Mouse (Mus musculus): Measurements from ENCODE around the gene Smoc1.

Smoc1 gene

GRCm38 (mm10) chr12:81173893-81174292, 147.3 kb downstream of the Smoc1 start:
- no peak for DNase-seq

DNA sequence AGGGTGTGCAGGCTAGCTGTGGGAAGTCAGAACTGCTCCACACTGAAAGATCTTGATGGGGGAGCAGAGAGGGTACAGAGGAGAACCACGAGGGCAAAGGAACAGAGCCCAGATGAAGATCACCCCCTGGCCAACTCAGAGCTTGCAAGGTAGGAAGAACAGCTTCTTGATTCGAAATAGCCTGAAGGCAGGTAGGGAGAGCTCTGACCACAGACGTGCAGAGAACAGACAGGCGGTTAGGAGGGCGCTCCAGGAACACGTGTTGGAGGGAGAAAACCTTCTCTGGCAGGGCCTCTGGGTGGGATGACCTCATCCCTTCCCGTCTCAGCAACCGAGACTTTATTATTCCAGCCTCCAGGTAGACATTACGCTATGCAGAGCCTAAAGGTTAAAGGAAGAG, 148.6 kb downstream of the Smoc1 start:
- DNase-seq = no peak

- DNase-seq = peak; percentile 57
Measured at GRCm38 (mm10) chr12:81182073-81182472, 155.5 kb downstream of the Smoc1 start.

DNA sequence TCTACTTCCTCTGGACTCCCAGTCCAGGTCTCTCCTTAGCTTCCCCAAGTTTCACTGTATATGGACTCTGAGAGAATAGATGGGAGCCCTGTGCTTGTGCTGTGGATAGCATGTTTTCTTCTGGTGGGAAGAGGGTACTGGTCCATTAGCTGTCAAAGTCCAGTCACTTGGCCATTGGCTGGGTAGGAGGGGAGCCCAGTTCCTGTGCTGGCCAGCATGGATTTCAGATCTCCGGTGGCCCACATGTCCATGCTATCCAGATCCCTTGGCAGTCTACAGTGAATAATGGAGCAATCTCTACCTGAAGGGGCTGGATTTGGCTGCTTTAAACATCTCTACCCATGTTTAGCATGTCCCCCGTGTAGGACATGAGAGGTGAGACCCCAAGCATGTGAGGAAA, 158.4 kb downstream of the Smoc1 start:
- no peak for DNase-seq

- DNase-seq = no peak
Measured at GRCm38 (mm10) chr12:81186081-81186480, 159.5 kb downstream of the Smoc1 start.

DNA sequence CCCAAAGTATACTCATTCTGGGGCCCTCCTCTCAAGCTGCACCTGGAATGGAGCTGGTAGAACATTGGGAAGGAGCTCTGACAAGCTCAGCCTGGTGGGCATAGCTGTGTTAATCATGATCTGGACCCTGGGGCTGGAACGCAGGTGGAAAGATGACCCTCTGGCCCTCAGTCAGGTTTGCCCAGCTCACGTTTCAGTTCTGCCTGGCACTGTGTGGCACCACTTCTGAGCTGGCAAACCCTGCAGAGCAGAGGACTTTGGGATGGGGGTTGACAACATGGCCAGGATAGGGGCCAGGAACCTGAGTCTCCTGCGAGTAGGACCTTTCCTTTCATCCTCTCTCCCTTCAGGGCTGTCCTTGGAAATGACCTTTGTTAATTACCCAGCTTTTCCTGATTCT, 160.1 kb downstream of the Smoc1 start:
- no peak for DNase-seq

DNA sequence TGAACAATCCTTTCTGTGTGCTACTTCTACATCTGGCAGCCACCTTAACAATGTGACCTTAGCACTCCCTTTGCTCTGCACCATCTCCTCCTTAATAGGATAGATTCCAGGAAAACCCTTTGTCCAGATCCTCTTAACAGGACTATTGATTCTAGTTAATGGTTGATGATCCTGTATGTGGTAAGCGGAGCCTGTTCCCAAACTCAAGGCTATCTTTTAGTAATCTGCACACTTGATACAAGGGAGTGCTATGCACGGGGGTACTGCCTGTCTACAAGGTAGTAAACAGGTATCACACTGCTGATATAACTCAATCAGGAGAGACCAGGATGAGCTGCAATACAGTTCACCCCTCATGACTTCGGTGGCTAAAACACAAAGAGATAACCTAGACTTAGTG, 161.8 kb downstream of the Smoc1 start:
- DNase-seq = no peak

DNA sequence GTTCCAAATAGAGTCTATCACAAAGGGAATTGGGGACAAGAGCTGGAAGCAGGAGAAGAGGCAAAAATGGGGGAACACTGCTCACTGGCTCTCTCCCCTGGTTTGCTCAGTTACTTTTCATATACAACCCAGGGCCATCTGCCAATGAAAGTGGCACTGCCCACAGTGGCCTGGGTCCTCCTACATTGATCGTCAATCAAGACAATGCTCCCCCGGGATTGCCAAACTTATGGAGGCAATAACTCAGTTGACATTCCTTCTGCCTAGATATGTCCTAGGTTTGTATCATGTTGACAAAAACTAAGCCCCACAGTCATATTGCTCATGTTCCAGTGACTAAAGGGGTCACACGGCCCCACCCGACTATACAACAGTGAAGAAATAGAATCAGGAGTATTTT, 162.4 kb downstream of the Smoc1 start:
- DNase-seq = no peak

GRCm38 (mm10) chr12:81189636-81190035, 163.0 kb downstream of the Smoc1 start:
- no peak for DNase-seq

DNA sequence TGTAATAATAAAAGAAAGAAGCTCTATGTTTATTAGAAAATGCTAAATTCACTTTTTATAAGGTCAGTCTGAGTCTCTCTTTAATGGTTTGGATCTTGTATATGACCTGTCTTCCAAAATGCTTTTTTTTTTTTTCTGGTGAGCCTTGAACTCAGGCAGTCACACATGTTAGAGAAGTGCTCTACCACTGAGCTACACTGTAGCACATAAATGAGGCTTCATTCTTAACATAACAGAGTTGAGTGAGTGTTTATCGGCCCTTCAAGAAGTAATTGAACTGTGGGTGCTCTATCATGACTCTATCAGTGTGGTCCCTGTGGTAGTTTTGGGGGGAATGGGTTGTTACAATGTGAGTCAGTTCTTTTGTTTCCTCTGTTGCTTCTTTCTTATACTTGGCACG, 167.4 kb downstream of the Smoc1 start:
- no peak for DNase-seq

DNA sequence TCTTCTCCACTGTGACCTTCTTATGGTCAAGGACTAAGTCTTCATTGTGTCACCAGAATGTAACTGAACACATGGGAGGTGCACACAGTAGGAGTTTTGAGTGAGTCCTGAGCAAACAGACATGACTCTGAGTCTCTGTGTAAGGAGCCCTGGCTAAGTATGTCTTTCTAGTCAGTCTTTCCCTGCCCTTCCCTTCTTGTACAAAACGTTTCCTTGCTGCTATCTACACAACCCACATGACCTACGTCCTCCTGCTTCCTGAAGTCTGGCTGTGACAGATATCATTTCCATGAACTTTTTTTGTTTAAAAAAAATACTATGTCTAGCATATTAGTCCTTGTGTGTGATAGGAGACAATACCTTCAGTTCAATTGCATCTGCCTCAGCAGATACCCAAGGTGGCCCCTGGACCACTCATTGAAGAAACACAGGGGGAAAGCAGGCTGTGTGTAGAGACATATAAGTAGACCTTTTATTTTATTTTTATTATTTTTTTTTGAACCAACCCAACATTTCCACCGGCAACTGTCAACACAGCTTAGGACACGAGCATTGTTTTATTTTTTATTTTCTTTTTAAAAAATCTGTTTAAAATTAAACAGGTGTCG, 171.0 kb downstream of the Smoc1 start:
- DNase-seq = no peak

DNA sequence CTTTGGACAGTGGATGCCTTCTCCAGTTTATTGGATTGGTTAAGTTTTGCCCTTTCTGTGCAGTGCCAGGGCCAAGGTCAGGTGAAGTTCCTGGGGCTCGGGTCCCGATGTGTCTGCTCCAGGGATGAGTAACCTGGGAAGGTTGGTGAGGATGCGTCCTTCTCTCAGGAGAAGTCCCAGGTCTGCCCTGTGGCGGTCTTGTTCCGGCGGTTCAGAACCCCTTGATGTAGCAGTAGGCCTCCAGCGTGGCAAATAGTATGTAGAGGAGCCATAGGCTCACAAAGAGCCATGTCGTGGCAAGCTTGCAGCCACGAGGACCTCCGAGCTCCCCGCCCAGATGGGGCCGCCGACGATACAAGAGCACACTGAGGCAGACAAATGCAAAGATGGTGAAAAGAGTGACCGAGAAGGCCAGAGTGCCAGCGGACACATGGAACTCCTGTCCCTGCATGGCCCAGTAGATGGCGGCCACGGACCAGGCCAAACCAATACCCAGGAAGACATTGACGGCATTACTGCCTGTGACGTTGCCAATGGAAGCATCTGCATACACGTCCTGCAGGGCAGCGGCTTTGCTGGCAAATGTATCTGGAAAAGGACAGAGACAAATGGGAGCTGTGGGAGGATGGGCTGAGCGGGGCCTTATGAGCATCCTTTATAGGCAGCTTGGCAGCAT, 172.8 kb downstream of the Smoc1 start:
- peak; percentile 79 for DNase-seq

GRCm38 (mm10) chr12:81203226-81203625, 176.6 kb downstream of the Smoc1 start:
- no peak for DNase-seq

DNA sequence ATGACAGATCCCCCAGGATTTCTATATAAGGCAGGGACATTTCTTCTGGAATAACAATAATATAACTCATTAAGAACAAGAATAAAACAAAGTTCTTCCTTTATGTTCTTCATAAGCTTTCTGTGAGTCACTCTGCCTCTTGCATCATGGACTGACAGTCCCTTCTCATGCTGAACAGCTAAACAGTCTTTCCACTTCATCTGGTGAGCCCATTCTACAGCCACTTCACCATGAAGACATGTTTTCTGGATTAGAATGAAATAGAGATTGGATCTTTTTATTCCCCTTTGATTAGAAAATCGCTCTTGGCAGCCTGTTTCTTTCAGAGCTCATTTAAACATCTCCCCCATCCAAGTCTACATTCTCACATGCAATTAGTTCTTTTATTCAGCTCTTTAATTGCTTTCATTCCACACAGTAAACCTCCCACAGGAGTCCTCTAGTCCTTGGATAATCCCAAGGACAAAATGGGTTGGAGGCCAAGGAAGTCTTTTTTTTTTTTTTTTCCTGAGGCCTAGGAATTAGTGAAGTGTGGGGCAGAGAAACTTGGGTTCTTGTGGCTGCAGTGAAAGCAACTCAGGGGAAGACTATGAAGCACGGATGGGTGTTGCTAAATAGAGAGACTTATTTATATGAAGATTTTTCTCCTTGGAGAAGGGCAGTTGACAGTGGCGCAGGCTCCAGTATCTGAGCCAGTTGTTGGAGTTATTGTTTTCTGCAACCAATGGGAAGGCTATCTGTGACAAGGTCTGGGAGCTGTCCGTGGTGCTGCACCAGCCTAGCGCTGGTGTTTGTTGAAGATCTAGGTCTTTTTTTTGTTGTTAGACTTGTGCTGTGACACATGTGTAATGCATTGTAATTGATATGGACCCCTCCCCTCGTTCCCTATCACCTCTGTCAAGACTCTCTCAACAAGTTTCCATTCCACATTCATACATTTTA, 179.3 kb downstream of the Smoc1 start:
- peak; percentile 64 for DNase-seq

GRCm38 (mm10) chr12:81208559-81208958, 182.0 kb downstream of the Smoc1 start:
- no peak for DNase-seq

- DNase-seq = no peak
Measured at GRCm38 (mm10) chr12:81219339-81219738, 192.7 kb downstream of the Smoc1 start.

DNA sequence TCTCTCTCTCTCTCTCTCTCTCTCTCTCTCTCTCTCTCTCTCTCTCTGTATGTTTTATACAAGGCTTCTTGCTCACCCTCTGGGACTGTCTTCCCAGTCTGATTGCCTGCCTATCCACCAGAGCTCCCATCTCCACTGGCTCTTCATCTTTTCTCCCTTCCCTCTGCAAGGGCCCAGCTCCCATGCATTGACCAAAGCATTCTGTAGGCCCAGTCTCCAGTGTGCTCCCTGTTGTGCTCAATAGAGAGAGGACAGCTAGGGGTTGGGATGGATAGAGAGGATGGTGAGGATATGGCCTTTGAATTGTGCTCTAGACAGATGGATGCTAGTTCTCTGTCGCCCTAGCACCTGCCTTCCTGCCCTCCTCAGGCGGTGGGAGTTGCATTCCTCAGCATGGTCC, 196.7 kb downstream of the Smoc1 start:
- DNase-seq = no peak

DNA sequence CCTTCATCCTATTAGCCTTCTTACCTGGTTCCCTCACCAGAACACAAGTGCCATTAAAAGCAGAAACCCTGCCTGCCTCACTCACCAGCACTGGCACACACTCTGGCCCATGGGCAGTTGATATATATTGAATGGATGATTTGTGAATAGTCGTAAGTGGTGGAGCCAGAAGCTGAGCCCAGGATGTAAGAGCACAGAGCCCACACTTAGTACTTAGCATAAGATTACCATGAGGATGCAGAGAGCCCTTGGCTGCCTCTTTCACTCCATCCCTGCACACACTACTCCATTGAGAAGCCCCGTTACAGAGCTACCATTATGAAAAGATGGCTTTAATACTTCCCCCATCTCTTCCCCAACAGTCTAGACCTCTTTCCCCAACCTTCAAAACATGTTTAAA, 198.2 kb downstream of the Smoc1 start:
- no peak for DNase-seq

DNA sequence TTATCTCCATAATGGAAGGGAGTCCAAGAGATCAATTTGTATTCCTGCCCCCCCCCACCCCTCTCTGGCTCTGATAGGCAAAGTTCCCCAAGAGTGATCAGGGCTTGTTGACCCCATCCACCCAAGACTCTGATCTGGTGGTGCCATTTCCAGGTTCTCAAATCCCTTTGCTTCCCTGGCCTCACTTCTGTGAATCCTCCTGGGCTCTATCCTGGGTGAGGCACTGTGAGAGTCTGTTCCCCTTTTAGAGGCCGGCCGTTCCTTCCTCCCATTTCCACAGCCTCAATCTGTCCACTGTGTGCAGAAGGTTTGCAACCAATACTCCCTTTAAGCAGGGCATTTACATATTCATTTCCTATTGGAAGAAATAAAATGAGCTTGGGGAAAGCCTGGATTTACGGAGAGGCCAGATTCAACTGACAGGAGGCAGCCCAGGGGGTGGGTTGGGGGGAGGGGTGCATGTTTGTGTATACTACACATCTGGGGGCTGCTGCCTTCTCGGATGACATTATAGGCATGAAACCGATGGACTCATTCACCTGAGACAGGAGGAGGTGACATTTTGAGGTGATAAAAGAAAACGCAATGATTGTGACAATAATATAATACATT, 199.5 kb downstream of the Smoc1 start:
- DNase-seq = no peak

DNA sequence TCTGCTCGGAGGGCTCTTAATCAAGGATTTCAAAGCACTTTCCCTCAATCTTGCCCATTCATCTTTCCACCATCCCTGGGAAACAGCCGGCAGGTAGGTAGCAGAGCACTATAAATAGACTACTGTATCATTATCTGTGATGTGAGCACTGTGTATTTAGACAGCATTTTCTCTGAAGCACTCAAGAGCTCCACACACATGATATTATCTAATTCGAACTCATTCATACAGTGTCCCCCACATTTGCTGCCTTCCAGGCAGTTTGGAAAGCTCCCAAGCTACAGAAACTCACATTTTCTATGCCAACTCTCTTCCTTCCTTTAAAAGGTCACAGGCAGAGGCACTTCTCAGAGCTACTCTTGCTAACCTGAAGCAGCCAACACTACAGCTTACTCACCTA, 200.0 kb downstream of the Smoc1 start:
- DNase-seq = no peak

DNA sequence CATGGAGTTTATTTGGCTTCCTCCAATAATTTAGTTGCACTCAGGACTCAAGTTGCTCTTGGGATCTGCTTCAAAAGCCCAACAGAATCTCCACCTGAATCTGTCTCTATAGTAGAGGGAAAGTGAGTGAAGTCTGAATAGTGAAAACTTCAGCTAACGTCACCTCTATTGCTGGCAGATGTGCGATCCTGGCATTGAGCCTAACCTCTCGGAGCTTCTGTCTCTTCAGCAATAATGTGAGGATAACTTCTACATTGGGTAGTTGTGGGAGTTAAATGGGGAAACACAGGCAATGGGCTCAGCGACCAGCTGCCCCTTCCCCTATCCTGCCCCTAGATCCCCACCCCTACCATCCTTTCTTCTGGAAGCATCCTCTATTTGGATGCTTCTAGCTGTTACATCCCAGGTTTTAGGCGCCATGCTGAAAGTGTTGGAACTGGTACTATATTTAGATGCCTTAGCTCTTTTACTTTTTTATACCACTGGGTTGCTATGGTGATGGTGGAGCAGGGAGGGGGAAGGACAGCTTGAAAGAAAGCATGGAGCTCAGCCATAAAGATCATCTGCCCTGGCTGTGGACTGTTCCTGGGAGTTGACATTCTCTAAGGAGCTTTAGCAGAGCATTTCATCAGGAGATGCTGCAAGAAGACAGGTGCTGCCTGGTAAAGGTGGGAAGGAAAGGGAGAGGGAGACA, 201.3 kb downstream of the Smoc1 start:
- DNase-seq = peak; percentile 3

- no peak for DNase-seq
Measured at GRCm38 (mm10) chr12:81233746-81234380, 207.3 kb downstream of the Smoc1 start.

Data from lung, postnatal 10 days (tissue).